Mouse (Mus musculus) frontal cortex, postnatal 25 days (tissue): ENCODE measurements around the gene Rcbtb2.

Source experiments
- DNase-seq, 2 experiments: peaks; one replicate each; pipeline ENCODE4 v3.0.0; 2022; ENCODE audit warnings: low spot score in 2 of 2

Rcbtb2 gene

DNA sequence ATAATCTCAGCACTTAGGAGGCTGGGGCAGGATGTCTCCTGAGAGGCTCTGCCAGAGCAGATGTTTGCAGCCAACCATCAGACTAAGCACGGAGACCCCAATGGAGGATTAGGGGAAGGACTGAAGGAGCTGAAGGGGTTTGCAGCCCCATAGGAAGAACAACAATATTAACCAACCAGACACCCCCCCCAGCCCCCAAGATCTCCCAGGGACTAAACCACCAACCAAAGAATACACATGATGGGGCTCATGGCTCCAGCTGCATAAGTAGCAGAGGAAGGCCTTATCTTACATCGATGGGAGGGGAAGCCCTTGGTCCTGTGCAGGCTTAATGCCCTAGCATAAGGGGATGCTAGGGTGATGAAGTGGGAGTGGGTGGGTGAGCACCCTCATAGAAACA, 6.5 kb upstream of the Rcbtb2 start:
- DNase-seq, result no peak

DNA sequence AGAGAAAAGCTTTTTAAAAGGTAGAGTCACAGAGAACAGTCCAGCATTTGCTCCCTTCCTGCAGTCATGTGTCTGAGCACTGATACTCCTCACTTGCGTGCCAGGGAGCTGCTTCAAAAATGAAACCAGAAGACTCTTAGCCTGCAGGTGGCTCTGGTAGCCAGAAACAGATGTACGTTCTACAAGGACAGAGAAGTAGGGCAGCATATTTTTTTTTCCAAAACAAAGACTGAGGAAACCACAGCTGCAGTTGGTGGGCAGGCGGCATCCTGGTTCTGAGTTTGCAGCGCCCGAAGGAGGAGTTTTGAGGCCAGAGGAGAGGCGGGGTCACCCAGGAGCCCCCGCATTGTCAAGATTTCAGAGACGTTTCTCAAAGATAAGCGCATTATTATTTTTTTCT, 5.9 kb upstream of the Rcbtb2 start:
- no peak for DNase-seq

DNA sequence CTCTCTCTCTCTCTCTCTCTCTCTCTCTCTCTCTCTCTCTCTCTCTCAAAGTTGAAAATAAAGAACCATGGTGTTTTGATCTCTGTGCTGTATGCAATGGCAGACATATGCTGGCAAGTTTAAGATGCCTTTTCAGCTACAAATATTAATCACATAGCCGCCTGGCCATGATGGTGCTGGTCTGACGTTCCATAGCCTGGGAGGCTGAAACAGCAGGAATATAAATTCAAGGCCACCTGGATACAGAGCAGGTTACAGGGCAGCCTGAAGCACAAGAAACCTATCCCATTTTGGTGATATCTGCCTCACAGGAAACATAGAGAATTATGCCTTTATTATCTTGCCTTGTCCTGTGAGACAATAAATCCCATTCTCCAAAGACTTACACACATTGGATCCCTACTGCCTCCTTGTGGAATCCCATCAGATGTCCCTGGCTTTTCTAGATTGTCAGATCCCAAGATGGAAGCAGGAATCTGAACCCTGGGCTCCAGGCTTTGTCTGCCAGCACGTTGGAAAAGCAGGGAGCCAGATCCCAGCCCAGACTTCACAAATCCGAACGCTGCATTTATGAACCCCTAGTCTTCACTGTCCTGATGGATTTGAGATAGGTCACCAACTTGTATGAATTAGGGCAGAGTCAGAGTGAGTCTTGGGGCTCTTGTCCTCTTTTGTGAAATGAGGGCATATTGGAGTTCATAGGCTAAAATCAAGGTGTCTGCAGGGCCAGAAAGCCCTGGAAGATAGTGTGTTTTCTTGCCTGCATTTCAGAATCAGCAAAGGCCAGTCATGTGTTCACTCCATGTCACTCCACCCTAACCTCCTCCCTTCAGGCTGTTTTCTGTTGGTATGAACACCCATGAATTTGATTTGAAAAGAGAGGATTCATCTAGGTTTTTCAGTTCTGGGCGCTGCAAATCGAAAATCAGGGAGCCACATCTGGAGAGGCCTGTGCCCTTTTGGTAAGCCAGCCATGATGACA, 5.1 kb upstream of the Rcbtb2 start:
- DNase-seq, result no peak

DNA sequence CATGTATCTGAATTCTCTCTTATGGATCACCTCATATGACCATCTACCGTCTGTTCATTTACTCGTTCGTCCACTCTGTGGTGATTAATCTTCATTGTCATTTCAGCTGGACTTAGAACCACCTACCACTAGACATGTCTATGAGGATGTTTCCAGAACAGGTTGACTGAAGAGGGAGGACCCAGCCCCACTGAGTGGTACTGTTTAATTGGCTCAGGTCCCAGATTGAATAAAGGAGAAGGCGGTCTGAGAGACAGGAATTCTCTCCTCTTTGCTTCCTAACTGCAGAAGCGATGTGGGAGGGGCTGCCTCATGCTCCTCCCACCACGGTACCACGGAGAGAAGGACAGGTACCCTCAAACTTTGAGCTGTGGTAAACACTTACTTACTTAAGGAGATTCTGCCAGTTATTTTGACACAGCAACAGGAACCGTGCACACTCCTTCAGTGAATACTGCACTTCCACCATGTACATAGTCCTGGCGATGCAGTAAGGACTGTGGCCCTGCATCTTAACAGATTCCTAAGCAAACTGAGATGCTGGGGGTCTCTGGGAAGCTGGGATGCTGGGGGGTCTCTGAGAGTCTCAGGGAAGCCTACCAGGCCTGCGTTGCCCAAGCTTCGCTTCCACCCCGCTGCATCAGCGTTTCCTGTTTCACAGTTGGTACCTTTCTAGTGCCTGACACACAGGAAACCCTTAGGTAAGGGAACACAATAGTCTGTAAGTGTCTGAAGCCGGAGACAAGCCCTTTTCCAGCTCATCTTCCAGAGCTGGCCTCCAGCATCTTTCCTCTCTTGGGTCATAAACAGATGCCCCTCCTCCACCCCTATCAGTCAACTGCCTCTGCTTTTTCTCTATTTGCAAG, 4.1 kb upstream of the Rcbtb2 start:
- no peak for DNase-seq

GRCm38 (mm10) chr14:73119459-73119858, 3.4 kb upstream of the Rcbtb2 start:
- no peak for DNase-seq

DNA sequence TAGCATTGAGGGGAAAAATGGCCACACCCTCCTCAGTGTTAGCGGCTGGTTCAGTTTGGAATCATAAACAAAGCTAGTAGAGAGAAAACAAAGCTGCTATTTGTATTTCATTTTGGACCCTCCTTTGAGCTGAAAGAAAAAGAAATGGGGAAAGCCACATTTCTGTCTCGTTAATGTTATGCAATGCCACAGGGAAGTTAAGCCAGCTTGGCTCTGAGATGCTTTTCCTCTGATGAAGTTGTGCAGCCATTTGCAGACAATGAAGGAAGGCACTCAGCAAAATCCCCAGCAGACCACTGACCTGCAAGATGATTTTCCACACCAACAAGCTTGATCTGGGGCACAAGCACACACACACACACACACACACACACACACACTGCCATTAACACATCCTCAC, 2.9 kb upstream of the Rcbtb2 start:
- no peak for DNase-seq

DNA sequence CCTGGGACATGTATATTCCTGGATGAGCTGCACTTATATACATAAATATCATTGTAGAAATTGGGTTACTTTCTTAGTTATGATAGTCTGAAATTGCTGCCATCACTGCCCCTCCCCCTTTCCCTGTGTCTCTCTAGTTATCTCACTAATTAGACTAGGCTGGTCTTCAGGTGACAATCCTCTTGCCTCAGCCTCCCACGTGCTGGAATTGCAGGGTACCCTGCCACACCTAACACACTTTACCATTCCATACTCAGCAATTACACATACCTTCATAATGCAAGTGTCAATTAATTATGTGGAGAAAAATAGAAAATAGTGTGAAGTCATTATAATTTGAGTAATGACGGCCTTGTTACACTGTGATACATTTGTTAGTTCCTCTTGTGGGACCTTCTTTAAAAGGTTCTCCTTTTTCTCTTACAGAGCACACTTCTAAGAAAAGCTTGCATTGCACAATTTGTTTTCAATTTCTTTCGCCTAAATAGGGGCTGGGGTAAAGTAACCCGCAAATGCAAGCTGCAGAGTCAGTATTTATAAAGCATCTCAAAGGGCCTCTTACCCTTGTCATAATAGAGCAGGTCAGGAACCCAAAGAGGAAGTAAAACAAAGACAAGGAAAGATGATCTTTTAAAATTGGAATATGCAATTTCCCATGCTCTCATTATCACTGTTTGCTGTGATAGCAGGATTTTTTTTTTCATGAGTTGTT, 470 bp upstream of the Rcbtb2 start:
- DNase-seq, result no peak

DNA sequence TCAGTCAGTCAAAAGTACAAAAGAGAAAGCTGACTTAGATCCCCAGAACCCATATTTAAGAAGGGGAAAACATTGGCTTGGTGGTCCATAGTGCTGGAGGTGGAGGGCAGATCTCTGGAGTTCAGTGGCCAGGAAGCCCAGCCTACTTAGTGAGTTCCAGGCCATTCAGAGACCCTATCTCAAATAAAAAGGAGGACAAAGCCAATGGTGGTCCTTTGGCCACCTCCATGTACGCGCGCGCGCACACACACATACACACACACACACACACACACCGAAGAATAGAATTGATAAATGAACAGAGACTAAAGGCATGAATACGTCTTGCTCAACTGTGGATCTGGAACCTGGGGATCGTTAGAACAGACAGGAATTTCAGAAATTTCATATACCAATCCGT, 544 bp downstream of the Rcbtb2 start:
- no peak for DNase-seq

DNA sequence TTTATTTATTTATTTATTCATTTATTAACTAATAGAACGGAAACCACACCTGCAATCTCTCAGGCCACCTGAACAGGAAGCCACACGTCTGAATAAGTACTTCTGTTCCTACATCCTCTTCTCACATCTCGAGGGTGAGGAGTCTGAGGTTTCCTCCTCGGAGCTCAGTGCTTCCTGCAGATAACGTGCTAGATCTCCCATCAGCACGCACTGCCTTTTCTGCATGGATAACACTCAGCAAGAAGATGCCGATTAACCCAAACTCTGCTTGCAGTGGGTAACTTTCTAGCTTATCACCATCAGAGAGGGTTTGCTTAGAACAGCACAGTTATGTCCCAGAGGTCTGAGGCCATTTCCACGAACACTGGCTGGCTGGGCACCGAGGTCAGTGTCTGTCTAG, 949 bp downstream of the Rcbtb2 start:
- DNase-seq, result no peak

DNA sequence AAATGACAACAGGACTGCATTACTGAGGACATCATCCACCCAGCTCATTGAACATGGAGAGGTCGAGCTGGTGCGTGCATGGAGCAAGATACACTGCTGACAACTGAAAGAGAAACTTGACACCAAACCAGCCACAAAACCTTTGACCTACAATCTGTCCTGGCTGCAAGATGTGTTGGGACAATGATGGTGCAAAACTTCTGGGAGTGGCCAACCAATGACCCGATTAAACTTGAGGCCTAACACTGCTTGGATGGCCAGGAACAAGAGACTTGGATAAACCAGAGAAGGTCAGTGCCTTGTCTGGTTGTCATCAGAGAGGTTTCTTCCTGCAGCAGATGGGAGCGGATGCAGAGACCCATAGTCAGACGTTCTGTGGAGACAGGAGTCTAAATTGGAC, 7.7 kb downstream of the Rcbtb2 start:
- DNase-seq, result no peak

- DNase-seq, result no peak
Measured at GRCm38 (mm10) chr14:73131856-73132410, 9.1 kb downstream of the Rcbtb2 start.

GRCm38 (mm10) chr14:73132731-73133130, 9.9 kb downstream of the Rcbtb2 start:
- DNase-seq, result no peak

GRCm38 (mm10) chr14:73137234-73137633, 14.4 kb downstream of the Rcbtb2 start:
- DNase-seq, result no peak

DNA sequence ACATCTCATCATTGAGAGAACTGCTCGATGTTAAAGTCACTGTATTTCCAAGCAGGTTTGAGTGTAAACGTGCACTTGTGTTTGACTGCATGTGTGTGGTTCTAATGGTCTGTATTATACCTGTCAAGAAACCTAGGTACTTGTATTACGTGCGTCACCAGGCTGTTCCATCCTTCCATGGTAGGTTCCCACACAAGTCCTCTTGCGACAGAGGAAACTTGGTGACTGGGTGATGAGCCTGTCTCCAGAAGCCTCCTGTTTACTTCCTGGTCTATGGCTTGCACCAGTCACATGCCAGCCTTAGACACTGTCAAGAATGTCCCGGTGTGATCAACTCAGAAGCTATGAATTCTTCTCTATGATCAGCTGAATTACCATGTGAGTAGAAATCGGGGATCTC, 15.6 kb downstream of the Rcbtb2 start:
- DNase-seq, result no peak

DNA sequence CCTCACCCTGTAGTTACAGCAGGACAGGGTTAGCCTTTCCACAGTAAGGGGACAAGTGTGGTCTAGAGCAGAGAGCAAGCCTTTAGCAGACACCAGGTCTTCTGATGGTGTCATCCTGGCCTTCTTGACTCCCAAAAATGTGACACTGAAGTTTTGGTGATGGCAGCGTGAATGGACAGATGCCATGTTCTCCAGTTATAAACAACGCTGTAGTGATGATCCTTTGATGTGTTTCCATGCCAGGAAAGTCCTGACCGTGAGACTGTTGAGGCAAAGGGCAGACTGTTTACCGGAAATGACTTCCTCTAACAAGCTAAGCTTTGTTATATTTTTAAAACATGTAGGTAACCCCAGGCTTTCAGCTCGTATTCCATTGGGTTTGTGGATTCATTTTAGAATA, 17.0 kb downstream of the Rcbtb2 start:
- DNase-seq, result no peak

GRCm38 (mm10) chr14:73141800-73142199, 19.0 kb downstream of the Rcbtb2 start:
- no peak for DNase-seq

DNA sequence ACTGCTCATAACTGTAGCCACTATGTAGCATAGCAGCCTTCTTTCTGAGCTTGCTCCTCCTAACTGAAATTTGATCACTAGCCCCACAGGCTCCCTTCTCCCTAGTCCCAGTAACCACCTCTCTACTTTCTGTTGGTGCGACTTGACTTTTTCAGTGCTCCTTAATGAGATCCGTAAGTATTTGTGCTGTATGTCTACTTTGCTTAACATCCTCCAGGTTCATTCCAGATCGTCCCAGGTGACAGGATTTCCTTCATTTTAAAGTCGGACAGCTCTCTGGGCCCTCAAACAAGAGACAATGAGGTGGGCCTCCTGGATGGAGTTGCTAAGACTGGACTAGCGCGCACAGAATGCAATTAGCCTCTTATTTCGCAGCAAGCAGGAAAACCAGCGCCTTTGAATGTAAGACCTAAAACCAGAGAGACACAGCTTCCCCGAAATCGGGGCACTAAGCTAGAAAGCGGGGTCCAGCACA, 19.6 kb downstream of the Rcbtb2 start:
- peak in 1 of 2 experiments; percentile 13 for DNase-seq

GRCm38 (mm10) chr14:73142896-73143709, 20.3 kb downstream of the Rcbtb2 start:
- peak; percentile 64 to 69 for DNase-seq

DNA sequence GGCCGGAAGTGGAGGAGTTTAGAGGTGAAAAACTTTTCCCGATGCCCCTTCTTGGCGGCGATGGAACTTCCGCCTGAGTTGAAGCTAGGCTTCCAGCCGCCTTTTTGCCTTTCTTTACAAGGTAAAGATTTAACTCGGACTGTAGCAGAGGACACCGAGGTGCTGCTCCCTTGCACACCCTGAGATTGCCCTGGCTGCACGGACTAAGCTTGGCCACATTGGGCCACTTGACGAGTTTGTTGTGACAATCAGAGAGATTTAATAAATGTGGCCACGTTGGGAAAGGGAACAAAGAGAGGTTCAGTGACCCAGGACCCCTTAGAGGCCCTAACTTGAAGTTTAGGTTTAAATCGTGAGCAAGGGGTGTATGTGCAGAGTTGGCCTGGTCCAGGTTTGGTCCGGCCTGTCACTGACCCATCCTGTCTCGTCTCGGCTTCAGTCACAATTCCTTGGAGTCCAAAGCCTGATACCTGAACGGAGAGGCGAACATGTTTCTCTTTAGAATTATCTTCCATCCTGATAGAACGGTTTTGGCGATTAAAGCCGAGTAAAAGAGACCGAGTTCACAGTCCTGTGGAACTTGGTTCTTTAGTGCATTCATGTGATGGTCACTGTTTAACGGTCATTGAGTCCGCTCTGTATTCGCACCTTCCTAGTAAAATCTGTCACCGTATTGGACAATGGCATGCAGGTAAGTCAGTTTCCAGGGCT, 21.0 kb downstream of the Rcbtb2 start:
- DNase-seq, result no peak

GRCm38 (mm10) chr14:73145531-73145930, 22.7 kb downstream of the Rcbtb2 start:
- no peak for DNase-seq
